Mouse (Mus musculus) heart, embryonic 12.5 days (tissue): Measurements from ENCODE around the gene Pla1a. TPM values are rescaled to one million over a fixed set of nuclear protein-coding genes. Genes with fewer than 3 reads are reported as not detected.

Experiments
- ATAC-seq: fragments of 200-750 bp; cut with Nextera tagmentation; 2 replicates; pipeline ENCODE4 v1.8.0; 2017; ENCODE audit warnings: moderate TSS enrichment, moderate library complexity; ENCODE audit not compliant: insufficient number of reproducible peaks, low FRiP score
- H3K27ac ChIP-seq: fragments of 300-500 bp; sonication (generic); 2 replicates; pipeline ENCODE4 v1.5.1; 2016; ENCODE audit warnings: mild to moderate bottlenecking, moderate library complexity; ENCODE audit not compliant: poor library complexity, severe bottlenecking
- H3K27me3 ChIP-seq: fragments of 300-500 bp; sonication (generic); replicated peaks from 2 replicates; pipeline ENCODE4 v1.6.1; 2016; ENCODE audit warnings: mild to moderate bottlenecking, moderate library complexity
- H3K36me3 ChIP-seq: fragments of 300-500 bp; sonication (generic); 2 replicates; pipeline ENCODE4 v1.6.1; 2016; ENCODE audit warnings: mild to moderate bottlenecking, moderate library complexity
- H3K4me1 ChIP-seq: fragments of 300-500 bp; sonication (generic); replicated peaks from 2 replicates; pipeline ENCODE4 v1.6.1; 2016; ENCODE audit warnings: mild to moderate bottlenecking
- H3K4me2 ChIP-seq: fragments of 300-500 bp; sonication (generic); 2 replicates; pipeline ENCODE4 v1.6.1; 2016; ENCODE audit warnings: mild to moderate bottlenecking, moderate library complexity
- H3K4me3 ChIP-seq: fragments of 300-500 bp; sonication (generic); 2 replicates; pipeline ENCODE4 v1.5.1; 2016; ENCODE audit warnings: mild to moderate bottlenecking
- H3K9ac ChIP-seq: fragments of 300-500 bp; sonication (generic); 2 replicates; pipeline ENCODE4 v1.6.1; 2016; ENCODE audit warnings: mild to moderate bottlenecking, moderate library complexity
- H3K9me3 ChIP-seq: fragments of 300-500 bp; sonication (generic); replicated peaks from 2 replicates; pipeline ENCODE4 v1.6.1; 2016; ENCODE audit warnings: mild to moderate bottlenecking, moderate library complexity
- WGBS: fragments of 180-500 bp; shearing (Covaris S2); methylation state at CpG from one replicate; pipeline ENCODE4 v1.1.7; 2016; 5-methylcytosine and 5-hydroxymethylcytosine counted together
- polyA plus RNA-seq: library from polyadenylated mRNA; unstranded; fragments of >200 nt; fragmentation: Nextera tagmentation; extraction: Ambion mirVana; gene quantifications from 2 replicates; pipeline ENCODE4 v1.2.1, GENCODE M21; 2016

Gene Pla1a
- polyA plus RNA-seq, 1 experiment from 2014 or later = 0.17 TPM

GRCm38 (mm10) chr16:38425374-38425773, 7.6 kb downstream of the Pla1a start:
- 83% methylated on average over 2 of the region's 2 CpGs for WGBS
- Histone ChIP-seq H3K27ac (no peak overlapping the region), H3K4me2 (no peak overlapping the region), H3K27me3 (no peaks in the 10 kb centered on the region), H3K9me3 (no peaks in the 10 kb centered on the region), H3K4me3 (no peak overlapping the region), H3K36me3 (no peaks in the 10 kb centered on the region), H3K9ac (no peak overlapping the region), H3K4me1 (no peaks in the 10 kb centered on the region)
- no peak for ATAC-seq

- no peak for ATAC-seq
- no peaks in the 10 kb centered on the region for H3K4me1 ChIP-seq
- no peaks in the 10 kb centered on the region for H3K9me3 ChIP-seq
- H3K4me2 ChIP-seq = no peak overlapping the region
- no peaks in the 10 kb centered on the region for H3K36me3 ChIP-seq
- 73% methylated on average over 7 of the region's 7 CpGs for WGBS
- H3K4me3 ChIP-seq = no peak overlapping the region
- H3K9ac ChIP-seq = no peak overlapping the region
- no peaks in the 10 kb centered on the region for H3K27me3 ChIP-seq
- H3K27ac ChIP-seq = no peak overlapping the region
Observed at GRCm38 (mm10) chr16:38414953-38415352, 18.0 kb downstream of the Pla1a start.

- WGBS = 92% methylated on average over 8 of the region's 8 CpGs
- H3K4me3 ChIP-seq = no peak overlapping the region
- no peak overlapping the region for H3K9ac ChIP-seq
- no peak for ATAC-seq
- H3K27me3 ChIP-seq = no peaks in the 10 kb centered on the region
- H3K9me3 ChIP-seq = no peaks in the 10 kb centered on the region
- no peak overlapping the region for H3K4me2 ChIP-seq
- no peaks in the 10 kb centered on the region for H3K36me3 ChIP-seq
- peaks cover 9% of the 10 kb centered on the region for H3K4me1 ChIP-seq
- no peak overlapping the region for H3K27ac ChIP-seq
Observed at GRCm38 (mm10) chr16:38408416-38408815, 24.5 kb downstream of the Pla1a start.

- no peaks in the 10 kb centered on the region for H3K9me3 ChIP-seq
- no peak for ATAC-seq
- H3K4me2 ChIP-seq = no peak overlapping the region
- H3K27me3 ChIP-seq = no peaks in the 10 kb centered on the region
- H3K9ac ChIP-seq = no peak overlapping the region
- H3K4me1 ChIP-seq = peaks cover 9% of the 10 kb centered on the region
- WGBS = 29% methylated on average over 5 of the region's 5 CpGs
- H3K4me3 ChIP-seq = no peak overlapping the region
- no peak overlapping the region for H3K27ac ChIP-seq
- H3K36me3 ChIP-seq = no peaks in the 10 kb centered on the region
Observed at GRCm38 (mm10) chr16:38407584-38407983, 25.4 kb downstream of the Pla1a start.

- no peak for ATAC-seq
- WGBS = 64% methylated on average over 6 of the region's 6 CpGs
- H3K27ac ChIP-seq = no peak overlapping the region
Observed at GRCm38 (mm10) chr16:38406708-38407107, 26.2 kb downstream of the Pla1a start.

GRCm38 (mm10) chr16:38406293-38406692, 26.7 kb downstream of the Pla1a start:
- Histone ChIP-seq H3K9ac (no peak overlapping the region), H3K27me3 (no peaks in the 10 kb centered on the region), H3K27ac (no peak overlapping the region), H3K4me1 (peaks cover 9% of the 10 kb centered on the region), H3K4me2 (no peak overlapping the region), H3K9me3 (no peaks in the 10 kb centered on the region), H3K36me3 (no peaks in the 10 kb centered on the region), H3K4me3 (no peak overlapping the region)
- 44% methylated on average over 5 of the region's 5 CpGs for WGBS
- no peak for ATAC-seq

More at GRCm38 (mm10) chr16:38406708-38407107, 26.2 kb downstream of the Pla1a start:
- peaks cover 9% of the 10 kb centered on the region for H3K4me1 ChIP-seq
- H3K36me3 ChIP-seq = no peaks in the 10 kb centered on the region
- H3K9ac ChIP-seq = no peak overlapping the region
- H3K27me3 ChIP-seq = no peaks in the 10 kb centered on the region
- H3K4me2 ChIP-seq = no peak overlapping the region
- H3K4me3 ChIP-seq = no peak overlapping the region
- H3K9me3 ChIP-seq = no peaks in the 10 kb centered on the region

GRCm38 (mm10) chr16:38403639-38404038, 29.3 kb downstream of the Pla1a start:
- Histone ChIP-seq H3K4me1 (peaks cover 23% of the 10 kb centered on the region), H3K36me3 (no peaks in the 10 kb centered on the region), H3K27ac (no peak overlapping the region), H3K9me3 (no peaks in the 10 kb centered on the region), H3K27me3 (no peaks in the 10 kb centered on the region), H3K4me3 (no peak overlapping the region), H3K9ac (no peak overlapping the region), H3K4me2 (no peak overlapping the region)
- ATAC-seq = no peak
- 74% methylated on average over 7 of the region's 7 CpGs for WGBS

GRCm38 (mm10) chr16:38401468-38401867, 31.5 kb downstream of the Pla1a start:
- WGBS = 73% methylated on average over 6 of the region's 6 CpGs
- no peak overlapping the region for H3K4me3 ChIP-seq

GRCm38 (mm10) chr16:38400311-38400960, 32.5 kb downstream of the Pla1a start:
- Histone ChIP-seq H3K4me3 (peak overlapping the region; percentile 34), H3K9me3 (no peaks in the 10 kb centered on the region), H3K27me3 (no peaks in the 10 kb centered on the region), H3K4me1 (peaks cover 23% of the 10 kb centered on the region), H3K27ac (no peak overlapping the region), H3K4me2 (peak overlapping the region; percentile 70), H3K9ac (peak overlapping the region; percentile 53; the same call in 1 of the 2 replicates), H3K36me3 (no peaks in the 10 kb centered on the region)
- 0 out of 2 replicates have a peak, but pooled peaks have one; percentile 19 for ATAC-seq
- 73% methylated on average over 9 of the region's 9 CpGs for WGBS

More at GRCm38 (mm10) chr16:38401468-38401867, 31.5 kb downstream of the Pla1a start:
- H3K4me2 ChIP-seq = no peak overlapping the region
- H3K27me3 ChIP-seq = no peaks in the 10 kb centered on the region
- no peak overlapping the region for H3K9ac ChIP-seq
- no peaks in the 10 kb centered on the region for H3K36me3 ChIP-seq
- no peak for ATAC-seq
- no peak overlapping the region for H3K27ac ChIP-seq
- no peaks in the 10 kb centered on the region for H3K9me3 ChIP-seq
- peaks cover 16% of the 10 kb centered on the region for H3K4me1 ChIP-seq

GRCm38 (mm10) chr16:38399531-38400231, 33.3 kb downstream of the Pla1a start:
- Histone ChIP-seq H3K4me3 (peak overlapping the region; percentile 34), H3K4me2 (peak overlapping the region; percentile 70), H3K27me3 (no peaks in the 10 kb centered on the region), H3K27ac (no peak overlapping the region), H3K36me3 (no peaks in the 10 kb centered on the region), H3K9ac (peak overlapping the region; percentile 53), H3K9me3 (no peaks in the 10 kb centered on the region), H3K4me1 (peaks cover 27% of the 10 kb centered on the region)
- WGBS = 16% methylated on average over 17 of the region's 17 CpGs
- peak; percentile 78 for ATAC-seq

- WGBS = 75% methylated on average over 3 of the region's 3 CpGs
- Histone ChIP-seq H3K27me3 (no peaks in the 10 kb centered on the region), H3K36me3 (no peaks in the 10 kb centered on the region), H3K9ac (no peak overlapping the region), H3K9me3 (no peaks in the 10 kb centered on the region), H3K27ac (no peak overlapping the region), H3K4me3 (no peak overlapping the region), H3K4me2 (peak overlapping the region; percentile 70), H3K4me1 (peaks cover 28% of the 10 kb centered on the region)
- ATAC-seq = no peak
Observed at GRCm38 (mm10) chr16:38399076-38399475, 33.9 kb downstream of the Pla1a start.
